Mouse (Mus musculus) left cerebral cortex, adult 9 months (tissue): Measurements from ENCODE around the gene Pacs1.
A peak's percentile ranks its signal among the peaks of the same experiment; 100 is the strongest.
"Not testable (repeated sequence)": the region's sequence is repeated elsewhere in the genome, so short reads cannot be mapped to it uniquely, and the experiment has no call there.

Experiments
- DNase-seq, 2 experiments: peaks; one replicate each; pipeline ENCODE4 v3.0.0; 2022; ENCODE audit warnings: low spot score in 2 of 2

The Pacs1 gene

GRCm38 (mm10) chr19:5097521-5098362 is 175.2 kb downstream of the Pacs1 start:
- DNase-seq = no peak

DNA sequence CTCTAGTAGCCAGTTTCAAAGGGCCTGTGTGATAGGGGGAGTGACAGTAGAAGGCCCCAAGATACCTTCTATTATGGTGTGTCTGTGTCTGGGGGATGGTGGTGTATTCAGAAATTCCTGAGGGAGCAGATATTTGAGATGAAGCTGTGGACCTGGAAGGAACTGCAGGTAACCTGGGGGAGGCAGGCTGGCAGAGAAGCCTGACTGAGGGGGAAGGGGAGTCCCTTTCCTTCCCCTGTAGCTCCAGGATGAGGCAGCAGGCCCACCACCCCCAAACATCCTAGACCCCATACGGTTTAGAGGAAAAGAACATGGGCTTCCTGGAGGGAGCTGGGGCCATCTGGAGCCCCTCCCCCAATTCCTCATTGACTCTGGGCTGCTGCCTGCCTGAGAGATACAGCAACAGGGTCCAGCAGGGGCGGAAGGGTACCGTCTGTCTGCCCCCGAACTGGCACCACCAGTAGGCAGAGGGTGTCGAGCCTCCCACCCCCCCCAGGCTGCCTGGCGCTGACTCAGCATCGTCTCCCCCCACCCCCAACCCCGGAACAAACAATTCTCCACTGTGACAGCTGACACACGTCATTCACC is 176.9 kb downstream of the Pacs1 start:
- DNase-seq = no peak

DNA sequence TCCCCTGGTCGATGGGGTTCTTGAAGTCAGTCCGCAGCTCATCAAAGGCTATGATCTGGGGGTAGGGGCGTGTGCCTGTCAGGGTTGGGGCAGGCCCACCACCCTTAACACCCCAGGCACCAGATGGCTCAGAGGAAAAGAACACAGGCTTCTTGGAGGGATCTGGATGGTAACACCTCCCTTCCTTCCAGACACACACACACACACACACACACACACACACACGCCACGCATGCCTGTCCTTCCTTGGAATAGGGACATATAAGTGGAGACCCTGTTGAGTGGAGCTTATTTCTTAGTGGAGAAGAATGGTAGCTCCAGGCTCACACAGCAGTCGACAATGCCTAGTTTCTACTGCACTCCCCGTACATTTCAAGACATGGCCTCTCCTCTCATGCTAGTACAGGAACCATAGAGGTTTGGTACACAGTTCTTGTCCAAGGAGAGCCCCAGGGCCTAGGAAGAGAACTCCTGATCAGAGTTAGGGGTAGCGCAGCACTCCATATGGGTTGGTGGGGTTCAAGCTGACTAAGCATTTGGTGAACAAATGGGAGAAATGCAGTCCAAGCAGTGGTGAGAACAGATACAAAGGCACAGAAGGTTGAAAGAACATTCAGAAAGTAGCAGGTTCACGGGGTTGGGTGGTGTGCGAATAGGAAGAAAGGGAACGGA is 178.0 kb downstream of the Pacs1 start:
- DNase-seq = no peak

- DNase-seq = peak; percentile 91 to 98
Observed at GRCm38 (mm10) chr19:5094243-5094632, 178.7 kb downstream of the Pacs1 start.

- no peak for DNase-seq
Observed at GRCm38 (mm10) chr19:5093481-5094242, 179.3 kb downstream of the Pacs1 start.

GRCm38 (mm10) chr19:5092083-5092482 is 180.8 kb downstream of the Pacs1 start:
- no peak for DNase-seq

DNA sequence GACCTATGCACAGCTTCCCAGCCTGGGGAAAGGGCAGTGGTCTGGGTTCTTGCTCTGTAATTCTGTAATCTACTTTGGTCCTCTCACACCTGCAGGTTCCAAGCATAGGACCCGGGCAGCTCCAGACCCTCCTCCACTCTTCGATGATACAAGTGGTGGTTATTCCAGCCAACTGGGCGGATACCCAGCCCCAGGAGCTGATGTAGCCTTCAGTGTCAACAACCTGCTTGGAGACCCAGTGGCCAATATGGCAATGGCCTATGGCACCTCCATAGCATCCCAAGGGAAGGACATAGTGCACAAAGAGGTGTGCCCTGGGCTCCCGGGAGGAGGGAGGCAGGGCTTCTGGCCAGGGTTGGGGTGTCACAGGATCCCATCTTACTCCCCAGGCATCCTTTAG is 183.6 kb downstream of the Pacs1 start:
- DNase-seq = no peak

GRCm38 (mm10) chr19:5087884-5088728 is 184.8 kb downstream of the Pacs1 start, which contains the start of gene Yif1a:
Gene Yif1a, plus strand, starts transcription at chr19:5088538.
- peak; percentile 98 for DNase-seq

DNA sequence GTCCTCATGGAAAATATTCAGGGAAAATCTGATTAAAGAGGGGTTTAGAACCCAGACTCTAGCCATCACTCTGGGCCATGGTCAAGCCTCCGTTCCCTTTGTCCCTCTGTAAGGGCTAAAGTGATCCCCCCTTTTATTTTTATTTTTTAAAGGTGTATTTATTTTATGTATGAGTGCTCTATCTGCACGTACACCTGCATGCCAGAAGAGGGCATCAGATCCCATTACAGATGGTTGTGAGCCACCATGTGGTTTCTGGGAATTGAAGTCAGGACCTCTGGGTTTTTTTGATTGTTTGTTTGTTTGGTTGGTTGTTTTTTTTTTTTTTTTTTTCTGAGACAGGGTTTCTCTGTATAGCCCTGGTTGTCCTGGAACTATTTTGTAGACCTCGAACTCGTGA is 186.4 kb downstream of the Pacs1 start:
- not testable (repeated sequence) for DNase-seq

GRCm38 (mm10) chr19:5085145-5085863 is 187.6 kb downstream of the Pacs1 start, which contains the start of gene Tmem151a:
Gene Tmem151a, minus strand, starts transcription at chr19:5085531.
- peak in 1 of 2 experiments; percentile 34 for DNase-seq

- peak in 1 of 2 experiments; percentile 38 for DNase-seq
Observed at GRCm38 (mm10) chr19:5084834-5085144, 188.1 kb downstream of the Pacs1 start.

DNA sequence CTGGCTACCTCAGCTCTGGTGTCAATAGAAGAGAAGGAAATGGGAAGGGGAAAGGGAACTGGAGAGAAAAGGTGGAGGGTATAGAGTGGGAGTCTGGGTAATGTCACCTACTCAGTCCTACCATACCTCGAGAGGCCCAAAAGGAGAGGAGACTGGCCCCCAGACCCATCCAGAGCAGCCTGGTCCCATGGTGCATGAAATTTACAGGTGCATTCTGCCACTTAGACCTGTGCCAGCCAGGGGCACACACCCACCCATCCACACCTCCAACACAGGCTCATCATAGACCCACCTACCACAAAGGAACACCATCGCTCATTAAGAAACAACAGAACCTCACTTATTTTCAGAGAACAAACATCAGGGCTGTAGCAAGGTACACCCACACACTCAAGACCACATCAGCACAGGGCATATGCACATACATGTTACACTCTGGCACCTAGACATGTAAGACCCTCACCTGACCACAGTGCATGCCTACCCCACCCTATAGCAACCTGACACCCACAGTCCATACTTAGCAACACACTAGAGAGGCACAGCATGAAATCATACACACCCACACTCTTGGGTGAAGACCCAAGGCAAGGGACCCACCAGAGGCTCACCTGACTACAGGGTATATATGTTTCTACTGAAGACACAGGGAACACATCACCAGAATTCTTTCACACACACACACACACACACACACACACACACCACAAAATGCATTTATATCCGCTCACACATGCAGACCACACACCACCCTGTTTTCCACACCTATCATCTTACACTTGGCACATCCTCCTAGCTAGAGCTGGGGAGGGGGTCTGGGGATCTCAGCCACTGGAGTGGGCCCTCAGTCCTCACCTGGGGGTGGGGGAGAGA is 188.7 kb downstream of the Pacs1 start:
- peak in 1 of 2 experiments; percentile 31 for DNase-seq
